Mouse (Mus musculus) embryo, embryonic 11.5 days (tissue): ENCODE results near the gene Syt1.

Experiments used
- DNase-seq: peaks from one replicate; pipeline ENCODE4 v3.0.0-alpha.2; 2012; ENCODE audit warnings: low read depth, low spot score

Gene Syt1

DNA sequence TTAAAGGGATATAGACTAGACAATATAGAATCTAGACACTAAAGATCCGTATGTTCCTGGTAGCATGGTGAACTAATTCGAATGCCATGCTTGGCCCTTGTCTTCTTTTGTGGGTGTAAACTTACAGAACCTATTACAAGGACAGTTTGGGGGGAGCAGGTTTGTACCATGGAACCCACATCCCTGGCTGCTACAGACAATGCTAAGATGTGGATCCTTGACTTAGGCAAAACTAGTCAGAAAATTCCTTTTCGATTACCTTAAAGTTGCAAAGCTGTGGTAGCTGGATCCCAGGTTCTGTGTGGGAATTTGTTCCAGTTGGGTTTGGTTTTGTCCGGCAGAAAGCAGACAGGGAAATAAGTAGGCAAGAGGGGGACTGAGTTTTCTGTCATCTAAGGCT is 560.4 kb downstream of the Syt1 start:
- no peak for DNase-seq

DNA sequence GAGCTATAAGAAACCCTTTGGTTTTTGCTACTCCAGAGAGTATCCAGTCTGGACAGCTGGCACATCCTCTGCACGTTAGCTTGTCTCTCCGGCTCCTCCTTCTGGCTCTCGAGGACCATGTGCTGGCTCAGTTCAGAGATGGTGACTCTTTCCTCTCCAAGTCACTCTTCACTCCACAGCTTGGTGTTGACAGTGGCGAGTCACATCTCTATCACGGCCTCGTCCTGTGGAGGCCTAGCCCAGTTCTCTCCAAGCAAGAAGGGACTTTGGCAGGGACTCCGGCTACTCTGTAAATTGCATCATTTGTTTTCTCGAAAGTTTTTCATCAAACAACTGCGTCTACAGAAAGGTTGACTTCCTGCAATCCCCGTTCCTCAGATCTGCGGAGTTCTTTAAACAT is 562.4 kb downstream of the Syt1 start:
- no peak for DNase-seq
